Mouse (Mus musculus) limb, embryonic 11.5 days (tissue): ENCODE data around the gene Fkbp8. TPM values are rescaled to one million over a fixed set of nuclear protein-coding genes. Genes with fewer than 3 reads are reported as not detected.

ENCODE experiments used
- ATAC-seq: fragments of 200-750 bp; cut with Nextera tagmentation; 2 replicates; pipeline ENCODE4 v1.8.0; 2017; ENCODE audit warnings: low read depth; ENCODE audit not compliant: insufficient number of reproducible peaks, low FRiP score, low TSS enrichment
- DNase-seq: peaks from one replicate; pipeline ENCODE4 v3.0.0-alpha.2; 2015; ENCODE audit warnings: low spot score
- H3K27ac ChIP-seq: fragments of 300-500 bp; sonication (generic); replicated peaks from 2 replicates; pipeline ENCODE4 v1.5.1; 2014; ENCODE audit warnings: low read depth, mild to moderate bottlenecking, low read length
- H3K27me3 ChIP-seq: fragments of 300-500 bp; sonication (generic); 2 replicates; pipeline ENCODE4 v1.6.1; 2014; ENCODE audit warnings: mild to moderate bottlenecking, low read length, mixed read lengths; ENCODE audit not compliant: control insufficient read depth, insufficient read depth
- H3K36me3 ChIP-seq: fragments of 300-500 bp; sonication (generic); 2 replicates; pipeline ENCODE4 v1.6.1; 2014; ENCODE audit warnings: mild to moderate bottlenecking, low read length, moderate library complexity, mixed read lengths; ENCODE audit not compliant: control insufficient read depth, insufficient read depth
- H3K4me1 ChIP-seq: fragments of 300-500 bp; sonication (generic); 2 replicates; pipeline ENCODE4 v1.6.1; 2014; ENCODE audit warnings: low read length, mixed read lengths; ENCODE audit not compliant: control insufficient read depth, insufficient read depth
- H3K4me2 ChIP-seq: fragments of 300-500 bp; sonication (generic); 2 replicates; pipeline ENCODE4 v1.6.1; 2014; ENCODE audit warnings: low read depth, mild to moderate bottlenecking, moderate library complexity; ENCODE audit not compliant: severe bottlenecking
- H3K4me3 ChIP-seq: fragments of 300-500 bp; sonication (generic); 2 replicates; pipeline ENCODE4 v1.5.1; 2014; ENCODE audit warnings: low read depth, low read length
- H3K9ac ChIP-seq: fragments of 300-500 bp; sonication (generic); 2 replicates; pipeline ENCODE4 v1.6.1; 2014; ENCODE audit warnings: mild to moderate bottlenecking, low read length
- H3K9me3 ChIP-seq: fragments of 300-500 bp; sonication (generic); 2 replicates; pipeline ENCODE4 v1.6.1; 2016; ENCODE audit warnings: low read length; ENCODE audit not compliant: control insufficient read depth
- WGBS: fragments of 180-500 bp; shearing (Covaris S2); extraction: QIAGEN DNeasy Blood & Tissue Kit; methylation state at CpG from one replicate; pipeline ENCODE4 v1.1.7; 2014; 5-methylcytosine and 5-hydroxymethylcytosine counted together
- polyA plus RNA-seq: library from polyadenylated mRNA; unstranded; fragments of >200 nt; fragmentation: Nextera tagmentation; extraction: Ambion mirVana; gene quantifications from 2 replicates; pipeline ENCODE4 v1.2.1, GENCODE M21; 2014

The Fkbp8 gene
- polyA plus RNA-seq, 1 experiment from 2014 or later: 233 TPM

DNA sequence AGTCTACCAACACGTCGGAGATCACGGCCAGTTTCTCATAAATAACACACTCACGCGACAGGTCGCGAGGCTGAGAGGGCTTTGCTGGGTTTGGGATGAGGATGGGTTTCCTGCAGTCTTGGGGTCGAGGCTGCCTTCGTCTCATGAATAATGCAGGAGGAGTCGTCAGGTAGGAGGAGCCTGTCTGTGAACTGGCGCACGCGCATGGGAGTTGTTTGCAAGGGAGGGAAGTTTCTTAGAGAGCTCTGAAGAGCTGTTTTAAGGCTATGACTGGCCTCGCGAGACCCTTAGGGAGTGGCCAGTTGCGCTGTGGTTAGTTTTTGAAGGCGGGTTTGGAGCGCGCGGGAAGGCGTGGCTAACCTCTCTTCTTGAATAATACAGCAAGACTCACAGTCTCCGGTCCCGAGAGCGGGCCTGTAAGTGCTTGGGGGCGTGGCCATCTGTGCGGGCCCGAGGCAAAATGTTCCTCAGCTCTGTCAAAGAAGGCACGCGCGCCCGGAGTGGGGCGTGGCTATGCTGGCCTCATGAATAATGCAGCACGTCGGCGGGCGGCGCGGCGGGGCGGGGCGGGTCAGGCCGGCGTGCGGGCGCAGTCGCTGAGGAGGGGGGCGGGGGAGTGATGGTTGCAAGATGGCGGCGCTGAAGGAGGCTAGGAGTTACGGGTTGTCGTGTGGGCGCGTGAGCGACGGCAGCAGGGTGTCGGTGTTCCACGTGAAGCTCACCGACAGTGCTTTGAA is 11.7 kb downstream of the Fkbp8 start, which contains the start of gene Ell:
Ell (plus strand) TSS at position 381 of the 737 bp plus-strand sequence.
- H3K27me3 ChIP-seq: no peaks in the 10 kb centered on the region
- no peaks in the 10 kb centered on the region for H3K9me3 ChIP-seq
- under 1% methylated on average over 58 of the region's 58 CpGs for WGBS
- ATAC-seq: peak; percentile 86
- peak within 1 kb of the TSS; percentile 62 for H3K27ac ChIP-seq
- peak within 1 kb of the TSS; percentile 78 for H3K9ac ChIP-seq
- DNase-seq: peak; percentile 100
- peak within 1 kb of the TSS; percentile 84 for H3K4me3 ChIP-seq
- H3K4me2 ChIP-seq: peak within 1 kb of the TSS; percentile 71
- H3K4me1 ChIP-seq: peaks cover 9% of the 10 kb centered on the region
- H3K36me3 ChIP-seq: peaks cover 8% of the 10 kb centered on the region

DNA sequence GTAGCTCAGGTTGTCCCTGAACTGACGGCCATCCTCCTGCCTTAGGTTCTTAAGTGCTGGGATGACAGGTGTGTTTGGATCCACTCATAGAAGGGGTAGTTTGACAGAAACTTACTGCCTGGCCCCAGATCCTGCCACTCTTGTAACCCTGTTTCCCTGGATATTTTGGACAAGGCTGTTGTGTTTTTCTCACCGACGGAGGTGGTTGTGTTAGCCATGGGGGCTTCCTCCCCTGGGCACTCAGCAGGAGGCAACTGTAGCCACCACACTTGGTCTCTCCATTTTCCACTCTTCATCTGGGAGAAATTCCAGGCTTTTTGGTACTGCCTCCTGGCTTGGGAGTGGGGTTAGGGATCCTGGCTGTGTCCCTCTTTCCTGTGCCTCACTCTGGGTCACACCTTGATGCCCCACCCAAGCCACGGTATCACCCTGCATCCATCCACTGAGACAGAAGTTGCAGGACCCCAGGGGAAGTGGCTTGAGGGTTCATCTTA is 12.5 kb downstream of the Fkbp8 start:
- Histone ChIP-seq H3K27me3 (no peaks in the 10 kb centered on the region), H3K27ac (no peak overlapping the region), H3K9me3 (no peaks in the 10 kb centered on the region), H3K4me3 (peak overlapping the region; percentile 84), H3K4me1 (peaks cover 9% of the 10 kb centered on the region), H3K9ac (peak overlapping the region; percentile 78), H3K4me2 (peak overlapping the region; percentile 71), H3K36me3 (peaks cover 4% of the 10 kb centered on the region)
- DNase-seq: no peak
- WGBS: 12% methylated on average over 4 of the region's 4 CpGs
- no peak for ATAC-seq

DNA sequence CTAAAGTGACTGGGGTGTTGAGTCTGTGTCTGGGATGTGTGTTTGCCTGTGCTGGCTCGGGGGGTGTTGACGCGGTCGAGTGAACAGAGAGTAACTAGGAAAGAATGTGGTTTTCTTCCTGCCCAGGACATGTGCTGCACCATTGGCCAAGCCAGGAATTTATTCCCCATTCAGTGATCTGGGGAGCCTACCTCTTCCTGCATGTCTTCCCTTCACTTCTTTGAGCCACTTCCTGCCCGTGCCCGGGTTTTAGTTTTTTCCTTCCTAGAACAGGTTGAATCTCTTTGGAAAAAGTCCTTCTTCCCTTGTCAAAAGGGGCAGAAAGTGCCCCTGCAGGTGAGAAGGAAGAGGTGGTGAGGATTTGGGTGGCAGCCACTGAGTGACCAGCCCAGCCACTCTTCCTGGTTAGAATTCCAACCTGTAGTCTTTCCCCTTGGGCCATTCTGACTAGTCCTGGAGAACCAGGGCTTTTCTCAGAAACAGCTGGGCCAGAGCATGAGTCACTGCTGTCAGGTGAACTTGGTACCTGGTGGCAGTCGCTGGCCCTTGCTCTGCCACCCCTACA is 13.1 kb downstream of the Fkbp8 start:
- 82% methylated on average over 7 of the region's 7 CpGs for WGBS
- H3K9me3 ChIP-seq: no peaks in the 10 kb centered on the region
- peak overlapping the region; percentile 78 for H3K9ac ChIP-seq
- ATAC-seq (no peak), DNase-seq (no peak)
- H3K4me1 ChIP-seq: peaks cover 9% of the 10 kb centered on the region
- no peak overlapping the region for H3K27ac ChIP-seq
- no peaks in the 10 kb centered on the region for H3K27me3 ChIP-seq
- peaks cover 1% of the 10 kb centered on the region; the same call in 1 of the 2 replicates for H3K36me3 ChIP-seq
- peak overlapping the region; percentile 71 for H3K4me2 ChIP-seq
- peak overlapping the region; percentile 84 for H3K4me3 ChIP-seq

- peak overlapping the region; percentile 84 for H3K4me3 ChIP-seq
- H3K4me1 ChIP-seq: peaks cover 9% of the 10 kb centered on the region
- H3K27ac ChIP-seq: no peak overlapping the region
- H3K9me3 ChIP-seq: no peaks in the 10 kb centered on the region
- no peak for DNase-seq
- no peak for ATAC-seq
- H3K9ac ChIP-seq: no peak overlapping the region
- no peaks in the 10 kb centered on the region; the same call in 1 of the 2 replicates for H3K36me3 ChIP-seq
- WGBS: 87% methylated on average over 5 of the region's 5 CpGs
- H3K27me3 ChIP-seq: no peaks in the 10 kb centered on the region
- H3K4me2 ChIP-seq: peak overlapping the region; percentile 71; the same call in 1 of the 2 replicates
Observed at GRCm38 (mm10) chr8:70541081-70541480, 13.6 kb downstream of the Fkbp8 start.

DNA sequence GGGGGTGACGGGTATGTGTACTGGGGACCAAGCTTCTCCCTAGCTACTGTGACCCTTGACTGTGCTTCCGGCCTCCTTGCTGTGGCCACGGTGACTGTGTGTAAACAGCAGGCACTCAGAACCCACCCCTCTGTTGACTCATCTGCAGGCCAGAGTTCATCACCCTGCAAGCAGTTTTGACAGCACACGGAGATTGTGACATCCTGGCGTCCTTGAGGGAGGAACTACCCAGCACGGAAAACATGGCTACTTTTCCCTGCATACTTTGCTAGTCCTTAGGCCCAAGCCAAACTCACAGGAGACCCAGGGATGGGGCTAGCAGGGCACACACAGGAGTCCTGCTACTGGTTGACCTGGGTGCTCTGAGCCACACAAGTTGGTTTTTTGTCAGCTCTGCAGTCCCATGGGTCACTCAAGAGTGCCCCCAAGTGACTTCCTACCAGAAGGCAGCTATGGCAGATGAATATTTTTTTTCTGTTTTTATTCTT is 16.7 kb downstream of the Fkbp8 start:
- no peaks in the 10 kb centered on the region for H3K27me3 ChIP-seq
- ATAC-seq: no peak
- 71% methylated on average over 6 of the region's 6 CpGs for WGBS
- no peak overlapping the region for H3K4me2 ChIP-seq
- H3K27ac ChIP-seq: no peak overlapping the region
- no peaks in the 10 kb centered on the region; the same call in 1 of the 2 replicates for H3K36me3 ChIP-seq
- no peaks in the 10 kb centered on the region for H3K9me3 ChIP-seq
- no peak overlapping the region for H3K9ac ChIP-seq
- DNase-seq: no peak
- H3K4me1 ChIP-seq: peaks cover 9% of the 10 kb centered on the region
- H3K4me3 ChIP-seq: no peak overlapping the region

DNA sequence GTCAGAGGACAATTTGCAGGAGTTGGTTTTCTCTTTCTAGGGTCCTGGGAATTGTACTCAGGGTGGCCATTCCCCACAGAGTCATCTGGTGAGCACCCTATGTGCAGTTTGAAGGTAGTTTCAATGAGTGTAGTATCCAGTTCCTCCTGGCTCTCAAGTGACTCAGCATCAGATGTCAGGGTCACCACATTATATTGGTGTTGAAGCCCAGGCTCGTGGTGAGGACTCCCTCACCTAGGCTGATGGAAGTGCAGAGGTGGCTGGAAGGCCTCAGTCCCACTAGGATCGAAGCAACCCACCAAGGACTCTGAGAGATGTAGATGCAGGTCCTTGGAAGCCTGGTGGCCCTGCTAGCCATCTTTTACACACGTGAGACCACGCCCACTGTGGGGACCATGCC is 18.9 kb downstream of the Fkbp8 start:
- DNase-seq (no peak), ATAC-seq (no peak)
- Histone ChIP-seq H3K27ac (no peak overlapping the region), H3K36me3 (no peaks in the 10 kb centered on the region; the same call in 1 of the 2 replicates), H3K9me3 (no peaks in the 10 kb centered on the region), H3K4me2 (no peak overlapping the region), H3K9ac (no peak overlapping the region), H3K4me1 (no peaks in the 10 kb centered on the region), H3K27me3 (no peaks in the 10 kb centered on the region), H3K4me3 (no peak overlapping the region)
- 90% methylated on average over 4 of the region's 4 CpGs for WGBS

- DNase-seq (no peak), ATAC-seq (no peak)
- Histone ChIP-seq H3K27me3 (no peaks in the 10 kb centered on the region), H3K4me3 (no peak overlapping the region), H3K36me3 (no peaks in the 10 kb centered on the region; the same call in 1 of the 2 replicates), H3K4me1 (no peaks in the 10 kb centered on the region), H3K9ac (no peak overlapping the region), H3K27ac (no peak overlapping the region), H3K9me3 (no peaks in the 10 kb centered on the region), H3K4me2 (no peak overlapping the region)
- WGBS: 92% methylated on average over 6 of the region's 6 CpGs
Observed at GRCm38 (mm10) chr8:70547762-70548161, 20.2 kb downstream of the Fkbp8 start.

DNA sequence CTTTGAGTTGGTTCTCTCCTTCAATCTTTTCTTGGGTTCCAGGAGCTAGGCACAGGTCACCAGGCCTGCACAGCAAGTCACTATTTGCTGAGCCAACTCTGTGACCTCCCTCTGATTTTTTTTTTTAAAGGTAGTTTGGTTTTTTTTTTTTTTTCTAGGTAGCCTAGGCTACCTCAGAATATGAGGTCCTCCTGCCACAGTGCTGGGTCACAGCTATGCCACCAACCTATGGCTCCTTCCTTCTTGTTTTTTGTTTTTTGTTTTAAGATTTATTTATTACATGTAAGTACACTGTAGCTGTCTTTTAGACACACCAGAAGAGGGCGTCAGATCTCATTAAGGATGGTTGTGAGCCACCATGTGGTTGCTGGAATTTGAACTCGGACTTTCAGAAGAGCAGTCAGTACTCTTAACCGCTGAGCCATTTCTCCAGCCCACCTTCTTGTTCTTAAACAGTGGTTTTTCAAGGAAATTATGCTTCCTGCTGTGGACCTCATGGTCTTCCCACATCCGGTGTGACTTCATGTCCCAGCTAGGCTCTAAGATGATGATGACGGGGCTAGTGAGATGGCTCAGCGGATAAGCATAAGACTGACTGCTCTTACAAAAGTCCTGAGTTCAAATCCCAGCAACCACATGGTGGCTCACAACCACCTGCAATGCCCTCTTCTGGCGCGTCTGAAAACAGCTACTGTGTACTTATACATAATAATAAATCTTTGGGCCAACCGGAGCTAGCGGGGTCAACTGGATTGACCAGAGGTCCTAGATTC is 22.1 kb downstream of the Fkbp8 start:
- Histone ChIP-seq H3K27ac (no peak overlapping the region), H3K4me1 (no peaks in the 10 kb centered on the region), H3K4me3 (no peak overlapping the region), H3K9me3 (no peaks in the 10 kb centered on the region), H3K9ac (no peak overlapping the region), H3K4me2 (no peak overlapping the region), H3K27me3 (no peaks in the 10 kb centered on the region), H3K36me3 (no peaks in the 10 kb centered on the region)
- no peak for ATAC-seq
- DNase-seq: no peak
- WGBS: 91% methylated on average over 10 of the region's 10 CpGs
